Mouse (Mus musculus) liver, postnatal 0 days (tissue): ENCODE results near the gene Phactr4.

Source experiments
- CTCF ChIP-seq: sonication (generic); IDR thresholded peaks from 2 replicates; pipeline ENCODE4 v1.5.1; 2016; ENCODE audit warnings: antibody characterized with exemption, low read depth
- EP300 ChIP-seq: IDR thresholded peaks from 2 replicates; pipeline ENCODE4 v1.6.1; 2016; ENCODE audit warnings: antibody characterized with exemption, low read depth, mild to moderate bottlenecking

DNA sequence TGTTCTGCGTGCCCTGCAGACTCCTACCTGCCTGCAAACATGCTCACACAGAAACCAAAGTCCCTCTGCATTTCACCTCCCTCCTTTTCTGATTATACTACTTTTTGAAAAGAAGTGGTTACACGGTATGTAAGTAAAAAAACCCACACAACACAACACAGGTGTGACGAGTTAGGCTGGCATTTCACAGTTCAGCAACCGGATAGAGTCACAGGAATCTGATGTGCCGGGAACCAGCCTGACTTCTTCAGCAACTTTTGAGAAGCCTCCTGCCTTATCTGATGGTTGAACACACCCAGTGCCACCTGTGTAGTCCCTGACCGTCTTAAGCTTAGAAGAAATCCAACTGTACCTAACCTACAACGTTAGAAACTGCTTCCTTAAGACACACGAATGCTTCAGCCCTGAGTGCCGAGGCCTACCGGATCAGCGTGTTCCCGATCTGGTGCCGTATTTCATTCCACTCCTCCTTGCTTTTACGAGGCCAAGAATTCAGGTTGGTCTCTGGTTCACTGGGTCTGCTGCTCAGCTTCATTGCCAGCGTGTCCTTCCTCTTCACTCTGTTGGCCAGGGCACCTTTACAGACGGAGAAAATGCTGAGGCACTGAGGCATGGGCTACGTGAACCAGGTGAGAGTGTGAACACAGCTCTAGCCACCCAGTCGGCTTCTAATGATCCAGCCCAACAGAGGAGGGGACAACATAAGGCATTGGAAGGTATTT, 54.6 kb downstream of the Phactr4 start:
- TF ChIP-seq EP300: no peak
- no peak for TF ChIP-seq CTCF
